Mouse (Mus musculus): ENCODE measurements at regions not wholly inside any gene's neighbourhood (a gene's known extent, or its start where the extent isn't known, plus 50 kb on each side); places are given as distances from the start of the nearest gene placed in this dataset.

DNA sequence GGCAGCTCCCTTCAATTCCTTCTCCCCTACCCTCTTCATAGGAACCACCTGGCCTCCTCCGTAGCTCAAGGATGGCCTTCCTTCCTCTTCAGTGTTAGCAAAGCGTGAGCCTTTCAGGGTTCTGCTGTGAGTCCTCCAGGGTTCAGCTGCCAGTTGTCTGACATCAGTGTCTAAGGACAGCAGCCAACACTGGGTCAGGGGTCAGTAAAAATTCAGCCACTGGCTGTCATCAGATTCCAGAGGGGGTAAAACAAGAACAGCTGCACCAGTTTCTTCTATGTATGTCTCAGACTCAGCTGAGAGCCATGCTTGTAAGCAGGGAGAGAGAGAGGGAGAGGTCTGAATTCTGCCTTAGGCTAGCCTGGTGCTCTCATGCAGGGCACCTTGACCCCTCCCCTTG is 213.1 kb downstream of the Sptssa start:
- TF ChIP-seq CTCF (conservative IDR thresholded peaks at IDR 0.05; ENCODE audit: low read length) (no peak), POU5F1 (IDR thresholded peaks at IDR 0.05; ENCODE audit: borderline replicate concordance, low read length) (no peak), NANOG (IDR thresholded peaks at IDR 0.05; ENCODE audit: borderline replicate concordance, low read length) (no peak)

Data from E14TG2a.4 (cell line).